Mouse (Mus musculus) kidney, adult 2 months (tissue): Measurements from ENCODE around the gene Fndc5. TPM values are rescaled to one million over a fixed set of nuclear protein-coding genes. Genes with fewer than 3 reads are reported as not detected.
A peak's percentile ranks its signal among the peaks of the same experiment; 100 is the strongest.

Experiments used
- DNase-seq: peaks from one replicate; pipeline ENCODE4 v3.0.0; 2021
- H3K27ac ChIP-seq: fragments of 200-500 bp; 2 replicates; pipeline ENCODE4 v1.5.1; 2012; ENCODE audit warnings: low read depth, low read length, control low read depth, inconsistent platforms; ENCODE audit not compliant: insufficient read depth
- H3K27me3 ChIP-seq: fragments of 200-500 bp; replicated peaks from 2 replicates; pipeline ENCODE4 v1.6.1; 2012; ENCODE audit warnings: mild to moderate bottlenecking, moderate library complexity, low read length, inconsistent platforms; ENCODE audit not compliant: control insufficient read depth, insufficient read depth
- H3K36me3 ChIP-seq: fragments of 200-500 bp; 2 replicates; pipeline ENCODE4 v1.6.1; 2012; ENCODE audit warnings: mild to moderate bottlenecking, moderate library complexity, low read length, inconsistent platforms; ENCODE audit not compliant: control insufficient read depth, insufficient read depth
- H3K4me1 ChIP-seq: fragments of 200-500 bp; 2 replicates; pipeline ENCODE4 v1.6.1; 2011; ENCODE audit warnings: low read length; ENCODE audit not compliant: control insufficient read depth, insufficient read depth
- H3K4me3 ChIP-seq: fragments of 200-500 bp; 2 replicates; pipeline ENCODE4 v1.5.1; 2011; ENCODE audit warnings: mild to moderate bottlenecking, low read depth, low read length, control low read depth; ENCODE audit not compliant: insufficient read depth
- CTCF ChIP-seq: fragments of 200-500 bp; conservative IDR thresholded peaks from 2 replicates; pipeline ENCODE4 v1.5.1; 2011; ENCODE audit warnings: low read depth, mild to moderate bottlenecking, control low read depth, low read length, moderate library complexity, mixed read lengths; ENCODE audit not compliant: insufficient read depth, insufficient read length
- POLR2A ChIP-seq: fragments of 200-500 bp; IDR thresholded peaks from one replicate; pipeline ENCODE4 v1.6.1; 2011; ENCODE audit warnings: low read depth, low read length, control low read depth
- WGBS: fragments of 180-500 bp; shearing (Covaris S2); methylation state at CpG from one replicate; pipeline ENCODE4 v1.1.7; 2018; 5-methylcytosine and 5-hydroxymethylcytosine counted together
- polyA plus RNA-seq: library from polyadenylated mRNA; depleted of rRNA; stranded (reverse); fragments of >200 nt; gene quantifications from 2 replicates; pipeline ENCODE4 v1.2.3, GENCODE M21; 2012

Gene Fndc5
- polyA plus RNA-seq, 1 experiment: 3.3 TPM

DNA sequence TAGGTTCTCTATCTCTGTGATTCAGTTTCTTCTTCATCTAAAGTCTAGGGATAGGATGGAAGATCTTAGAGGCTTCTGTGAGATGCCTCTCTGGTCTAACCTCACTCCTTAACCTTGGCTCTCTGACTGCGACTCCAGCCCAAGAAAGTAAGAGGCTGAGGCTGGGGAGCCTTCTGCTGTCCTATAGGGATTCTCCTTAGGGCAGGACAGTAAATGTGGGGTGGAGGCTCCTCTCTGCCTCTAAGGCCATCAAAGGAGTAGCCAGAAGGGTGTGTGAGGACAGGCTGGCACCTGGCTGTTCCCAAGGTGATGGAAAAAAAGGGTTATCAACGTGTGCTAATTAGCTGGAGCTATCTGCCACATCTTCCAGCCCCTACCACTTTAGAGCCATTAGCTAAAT, 1.2 kb upstream of the Fndc5 start:
- H3K36me3 ChIP-seq: no peaks in the 10 kb centered on the region
- TF ChIP-seq CTCF (no peak), POLR2A (no peak)
- H3K27ac ChIP-seq: no peak overlapping the region
- no peaks in the 10 kb centered on the region for H3K27me3 ChIP-seq
- no peak overlapping the region for H3K4me3 ChIP-seq
- WGBS: 70% methylated on average over 2 of the region's 2 CpGs
- no peaks in the 10 kb centered on the region for H3K4me1 ChIP-seq
- DNase-seq: no peak

DNA sequence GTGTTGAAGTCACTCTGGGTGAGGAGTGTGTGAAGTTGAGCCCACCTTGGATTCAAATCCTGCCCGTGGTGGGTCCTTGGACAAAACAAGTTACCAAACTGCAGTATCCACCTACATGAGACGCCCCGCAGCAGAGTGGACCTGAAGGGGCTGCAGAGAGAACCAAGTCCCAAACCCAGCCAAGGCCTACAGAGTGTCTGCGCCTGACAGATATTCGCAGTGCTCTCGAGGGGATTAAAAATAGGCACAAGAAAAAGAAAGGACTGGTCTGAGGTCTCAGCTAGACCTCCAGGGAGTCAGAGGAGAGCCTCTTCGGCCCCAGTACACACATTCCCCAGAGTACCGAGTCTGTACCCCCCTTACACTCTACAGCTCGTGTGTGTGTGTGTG, 615 bp upstream of the Fndc5 start:
- Histone ChIP-seq H3K4me1 (no peaks in the 10 kb centered on the region), H3K36me3 (no peaks in the 10 kb centered on the region), H3K27me3 (no peaks in the 10 kb centered on the region), H3K27ac (no peak overlapping the region), H3K4me3 (peak overlapping the region; percentile 43; the same call in 1 of the 2 replicates)
- WGBS: 58% methylated on average over 9 of the region's 9 CpGs
- no peak for TF ChIP-seq POLR2A
- DNase-seq: no peak

DNA sequence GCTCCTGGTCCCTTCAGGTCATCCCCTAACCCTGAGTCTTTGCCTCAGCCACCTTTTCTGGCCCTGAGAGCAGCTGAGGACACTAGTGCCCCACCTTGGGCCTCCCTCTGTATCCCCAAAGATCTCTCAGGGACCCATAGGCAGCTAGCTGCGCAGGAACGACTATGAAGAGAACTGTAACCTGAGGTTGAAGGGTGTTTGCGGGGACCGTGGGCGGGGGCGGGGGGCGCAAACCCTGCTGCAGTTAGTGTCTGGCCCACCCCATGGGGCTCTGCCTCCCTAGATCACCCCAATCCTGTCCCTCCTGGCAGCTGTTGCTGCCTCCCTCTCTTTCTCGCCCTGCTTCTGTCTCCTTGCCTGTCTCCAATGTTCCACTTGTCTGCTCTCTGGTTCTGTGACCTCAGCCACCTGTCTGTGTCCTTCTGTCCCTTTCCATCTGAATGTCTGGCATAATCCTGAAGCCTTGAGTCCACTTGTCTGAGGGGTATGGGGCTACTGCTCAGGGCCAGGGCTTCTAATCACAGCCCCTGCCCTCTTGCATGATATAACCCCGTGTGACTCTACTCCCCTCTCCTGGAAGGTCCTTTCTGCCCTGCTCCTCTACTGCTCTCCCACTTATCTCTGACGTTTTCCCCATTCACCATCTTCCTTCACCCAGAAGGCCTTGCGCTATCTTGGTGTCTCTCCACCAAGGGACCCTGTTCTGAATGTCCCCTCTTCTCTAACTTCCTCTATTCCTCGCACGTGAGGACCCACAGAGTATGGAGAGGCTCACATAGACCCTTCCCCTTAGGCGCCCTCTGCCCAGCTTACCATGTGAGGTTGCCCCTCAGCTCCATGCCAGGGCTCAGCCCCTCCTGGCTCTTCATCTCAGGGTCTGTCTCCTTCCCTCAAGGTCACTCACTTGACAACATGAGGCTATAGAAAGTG, 858 bp downstream of the Fndc5 start:
- no peak for TF ChIP-seq POLR2A
- no peak for TF ChIP-seq CTCF
- H3K27me3 ChIP-seq: no peaks in the 10 kb centered on the region
- H3K36me3 ChIP-seq: no peaks in the 10 kb centered on the region
- H3K27ac ChIP-seq: no peak overlapping the region
- DNase-seq: no peak
- H3K4me1 ChIP-seq: no peaks in the 10 kb centered on the region
- WGBS: 81% methylated on average over 14 of the region's 14 CpGs
- no peak overlapping the region for H3K4me3 ChIP-seq

DNA sequence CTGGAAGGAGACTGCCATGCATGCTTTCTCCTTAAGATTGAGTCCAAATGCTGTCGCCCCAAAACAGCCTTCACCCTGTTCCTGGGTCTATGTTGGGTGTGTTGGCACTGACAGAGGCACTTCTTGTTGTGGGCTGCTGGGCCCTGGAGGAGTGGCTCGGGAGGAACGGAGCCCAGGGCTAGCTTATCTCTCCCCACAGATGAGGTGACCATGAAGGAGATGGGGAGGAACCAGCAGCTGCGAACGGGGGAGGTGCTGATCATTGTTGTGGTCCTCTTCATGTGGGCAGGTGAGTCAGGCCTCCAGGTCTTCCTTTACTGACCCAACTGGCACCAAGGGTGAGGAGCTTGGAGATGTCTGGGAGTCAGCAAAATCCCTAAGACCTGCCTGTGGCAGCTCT, 2.8 kb downstream of the Fndc5 start:
- H3K4me3 ChIP-seq: no peak overlapping the region
- TF ChIP-seq CTCF (no peak), POLR2A (no peak)
- no peak overlapping the region for H3K27ac ChIP-seq
- no peaks in the 10 kb centered on the region for H3K4me1 ChIP-seq
- H3K27me3 ChIP-seq: no peaks in the 10 kb centered on the region
- H3K36me3 ChIP-seq: no peaks in the 10 kb centered on the region
- 92% methylated on average over 5 of the region's 5 CpGs for WGBS
- DNase-seq: no peak

DNA sequence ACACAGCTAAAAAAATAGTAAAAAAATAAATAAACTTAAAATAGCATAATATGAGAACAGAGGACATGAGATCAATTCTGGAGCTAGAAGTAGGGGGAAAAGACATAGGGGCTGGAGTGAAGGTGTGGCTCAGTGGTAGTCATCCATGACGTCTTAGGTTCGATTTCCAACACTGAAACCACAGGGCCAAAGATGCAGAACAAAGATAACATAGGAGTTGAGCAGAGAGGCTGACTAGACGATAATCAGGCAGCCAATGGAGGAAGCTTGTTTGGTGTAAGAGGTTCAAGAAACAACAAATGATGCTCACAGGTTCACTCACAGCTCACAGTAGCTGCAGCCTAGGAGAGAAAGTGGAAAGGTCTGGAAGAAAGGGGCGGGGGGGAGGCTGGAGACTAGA, 4.0 kb downstream of the Fndc5 start:
- Histone ChIP-seq H3K27ac (no peak overlapping the region), H3K36me3 (no peaks in the 10 kb centered on the region), H3K4me3 (no peak overlapping the region), H3K27me3 (no peaks in the 10 kb centered on the region), H3K4me1 (no peaks in the 10 kb centered on the region)
- 66% methylated on average over 4 of the region's 4 CpGs for WGBS
- DNase-seq: no peak
- TF ChIP-seq POLR2A: no peak
- TF ChIP-seq CTCF: no peak

GRCm38 (mm10) chr4:129141560-129142438, 5.0 kb downstream of the Fndc5 start:
- Histone ChIP-seq H3K36me3 (no peaks in the 10 kb centered on the region), H3K4me1 (no peaks in the 10 kb centered on the region), H3K27ac (no peak overlapping the region), H3K27me3 (no peaks in the 10 kb centered on the region), H3K4me3 (no peak overlapping the region)
- TF ChIP-seq POLR2A (no peak), CTCF (no peak; the same call in 1 of the 2 replicates)
- peak; percentile 18 for DNase-seq
- WGBS: 80% methylated on average over 17 of the region's 17 CpGs
